ENCODE assay signal across 11 mouse cellular contexts in genomic region chr8:11399706-11400105, GRCm38 (mm10).
DNase-seq lines count a peak whose midpoint lies in the region; ATAC-seq and TF ChIP-seq lines count a peak whose summit lies in the region.
"Had no signal": no experiment of that assay in that cellular context is flagged by ENCODE, and none has a peak within 500 bp of the region (broad histone marks: within the 10 kb centered on the region; RNA-seq: fewer than 3 reads in every experiment).

No protein-coding gene starts in this region.

- ATAC-seq in heart, embryonic 16.5 days (replicated peaks; ENCODE audit: extremely low read depth, insufficient read depth, low FRiP score), result 0 out of 2 replicates have a peak, but pooled peaks have one; percentile 23
- no peak for ATAC-seq in midbrain, embryonic 16.5 days
- peak; percentile 41 for ATAC-seq in intestine, embryonic 15.5 days
- ATAC-seq: activated CD4-positive, CD25-positive, alpha-beta regulatory T cell, adult 4 months; forebrain, embryonic 14.5 days had no signal

- no peaks in the 10 kb centered on the region for H3K9me3 ChIP-seq in heart, embryonic 16.5 days (replicated peaks; ENCODE audit: control insufficient read depth, low read length)
- no peaks in the 10 kb centered on the region for H3K9me3 ChIP-seq in midbrain, embryonic 10.5 days (replicated peaks)
- no peaks in the 10 kb centered on the region for H3K9me3 ChIP-seq in midbrain, embryonic 16.5 days (replicated peaks; ENCODE audit: control insufficient read depth, low read length, poor library complexity, severe bottlenecking)
- H3K9me3 ChIP-seq in intestine, embryonic 15.5 days, result no peaks in the 10 kb centered on the region

- H3K27ac ChIP-seq in heart, embryonic 16.5 days (ENCODE audit: low read length), result peak overlapping the region; percentile 69
- H3K27ac ChIP-seq in midbrain, embryonic 10.5 days (replicated peaks), result peak overlapping the region; percentile 35
- H3K27ac ChIP-seq in midbrain, embryonic 16.5 days (ENCODE audit: low read length), result no peak overlapping the region
- H3K27ac ChIP-seq in intestine, embryonic 15.5 days, result peak overlapping the region; percentile 78
- H3K27ac ChIP-seq in layer of hippocampus, adult 2 months, result no peak overlapping the region
- H3K27ac ChIP-seq in thymus, adult 2 months (ENCODE audit: control insufficient read depth, insufficient read depth, low read length), result no peak overlapping the region

- WGBS in heart, embryonic 16.5 days, result 43% methylated on average over 8 of the region's 8 CpGs
- 38% methylated on average over 8 of the region's 8 CpGs for WGBS in midbrain, embryonic 10.5 days
- WGBS in midbrain, embryonic 16.5 days, result 27% methylated on average over 8 of the region's 8 CpGs
- 25% methylated on average over 8 of the region's 8 CpGs for WGBS in intestine, embryonic 15.5 days
- 92% methylated on average over 8 of the region's 8 CpGs for WGBS in thymus, adult 2 months

- no peak overlapping the region for H3K9ac ChIP-seq in heart, embryonic 16.5 days (ENCODE audit: low read length)
- H3K9ac ChIP-seq in midbrain, embryonic 16.5 days (ENCODE audit: low read depth, low read length), result no peak overlapping the region
- H3K9ac ChIP-seq in intestine, embryonic 15.5 days, result no peak overlapping the region

- no peak overlapping the region for H3K4me3 ChIP-seq in heart, embryonic 16.5 days (ENCODE audit: low read length)
- no peak overlapping the region for H3K4me3 ChIP-seq in midbrain, embryonic 10.5 days
- no peak overlapping the region for H3K4me3 ChIP-seq in midbrain, embryonic 16.5 days (ENCODE audit: low read depth, low read length)
- H3K4me3 ChIP-seq in intestine, embryonic 15.5 days (replicated peaks), result no peak overlapping the region
- no peak overlapping the region for H3K4me3 ChIP-seq in layer of hippocampus, adult 2 months
- no peak overlapping the region for H3K4me3 ChIP-seq in thymus, adult 2 months (ENCODE audit: control insufficient read depth, insufficient read depth, low read length)

- no peak overlapping the region for H3K4me2 ChIP-seq in heart, embryonic 16.5 days (ENCODE audit: low read depth, low read length)
- H3K4me2 ChIP-seq in midbrain, embryonic 16.5 days (ENCODE audit: low read length), result no peak overlapping the region
- H3K4me2 ChIP-seq in intestine, embryonic 15.5 days (replicated peaks), result no peak overlapping the region

- no peak for TF ChIP-seq CTCF in layer of hippocampus, adult 2 months (conservative IDR thresholded peaks at IDR 0.05)
- no peak for TF ChIP-seq CTCF in thymus, adult 2 months (IDR thresholded peaks at IDR 0.05; ENCODE audit: borderline replicate concordance, control insufficient read depth, extremely low read depth, insufficient read depth, low read length, poor library complexity)

- no peaks in the 10 kb centered on the region for H3K27me3 ChIP-seq in heart, embryonic 16.5 days (ENCODE audit: control insufficient read depth, insufficient read depth, low read length)
- no peaks in the 10 kb centered on the region for H3K27me3 ChIP-seq in midbrain, embryonic 10.5 days (ENCODE audit: low read depth, poor library complexity, severe bottlenecking)
- no peaks in the 10 kb centered on the region for H3K27me3 ChIP-seq in midbrain, embryonic 16.5 days (ENCODE audit: control insufficient read depth, insufficient read depth, low read depth, low read length)
- H3K27me3 ChIP-seq in intestine, embryonic 15.5 days (replicated peaks), result no peaks in the 10 kb centered on the region
- H3K27me3 ChIP-seq in thymus, adult 2 months (ENCODE audit: control insufficient read depth, insufficient read depth, low read length), result no peaks in the 10 kb centered on the region

- no peak for TF ChIP-seq POLR2A in thymus, adult 2 months (IDR thresholded peaks at IDR 0.05; ENCODE audit: control insufficient read depth, extremely low read depth, insufficient read depth, low read length, poor library complexity)

- H3K36me3 ChIP-seq in heart, embryonic 16.5 days (ENCODE audit: control insufficient read depth, insufficient read depth), result peaks cover 24% of the 10 kb centered on the region
- no peaks in the 10 kb centered on the region; the same call in 1 of the 2 replicates for H3K36me3 ChIP-seq in midbrain, embryonic 10.5 days
- H3K36me3 ChIP-seq in midbrain, embryonic 16.5 days (ENCODE audit: control insufficient read depth, insufficient read depth, low read length), result no peaks in the 10 kb centered on the region
- H3K36me3 ChIP-seq in intestine, embryonic 15.5 days, result peaks cover 5% of the 10 kb centered on the region; the same call in 1 of the 2 replicates
- no peaks in the 10 kb centered on the region for H3K36me3 ChIP-seq in thymus, adult 2 months (ENCODE audit: control insufficient read depth, insufficient read depth, low read length)

- peaks cover 22% of the 10 kb centered on the region for H3K4me1 ChIP-seq in heart, embryonic 16.5 days (ENCODE audit: control insufficient read depth, insufficient read depth, low read length)
- peaks cover 22% of the 10 kb centered on the region for H3K4me1 ChIP-seq in midbrain, embryonic 10.5 days
- H3K4me1 ChIP-seq in midbrain, embryonic 16.5 days (ENCODE audit: control insufficient read depth, insufficient read depth, low read length), result no peaks in the 10 kb centered on the region
- H3K4me1 ChIP-seq in intestine, embryonic 15.5 days (replicated peaks), result peaks cover 15% of the 10 kb centered on the region; the same call in 1 of the 2 replicates
- H3K4me1 ChIP-seq in thymus, adult 2 months (replicated peaks; ENCODE audit: control insufficient read depth, insufficient read depth, low read length), result peaks cover 16% of the 10 kb centered on the region

- no peak for DNase-seq in heart, adult 18-20 months
- no peak for DNase-seq in midbrain, embryonic 10.5 days (ENCODE audit: low spot score)
- DNase-seq in layer of hippocampus, adult 2 months (ENCODE audit: low spot score in 2 of 2), result no peak
- DNase-seq in thymus, adult 2 months, result no peak
- DNase-seq: gastrocnemius, postnatal 25 days; left cerebral cortex, postnatal 4 days had no signal

Comparison
In these comparisons a context has a peak if more than half of its experiments do, and no peak if none do; other contexts are left out.
1. H3K27ac ChIP-seq: peak in heart, embryonic 16.5 days (single experiment), midbrain, embryonic 10.5 days (single experiment) and intestine, embryonic 15.5 days (single experiment); none in midbrain, embryonic 16.5 days (single experiment), layer of hippocampus, adult 2 months (single experiment) and thymus, adult 2 months (single experiment).